Mouse (Mus musculus): Measurements from ENCODE around the gene Klf13. TPM values are rescaled to one million over a fixed set of nuclear protein-coding genes. Genes with fewer than 3 reads are reported as not detected.

The Klf13 gene
- total and polyA plus RNA-seq, 3 experiments, result 21.6 to 54.6 (median 50.0) TPM

GRCm38 (mm10) chr7:63896276-63896967, 42.3 kb downstream of the Klf13 start:
- peak; percentile 52 to 64 for DNase-seq
- peak overlapping the region; percentile 98 for H3K27ac ChIP-seq
- no peaks in the 10 kb centered on the region for H3K27me3 ChIP-seq (ENCODE audit: control insufficient read depth, insufficient read depth, low read length)
- H3K4me1 ChIP-seq (ENCODE audit: control insufficient read depth, insufficient read depth, low read length), result peaks cover 36% of the 10 kb centered on the region
- H3K36me3 ChIP-seq (ENCODE audit: control insufficient read depth, insufficient read depth, low read length), result peaks cover 17% of the 10 kb centered on the region
- TF ChIP-seq EP300 (IDR thresholded peaks at IDR 0.05; ENCODE audit: insufficient read depth, low read depth, low read length) (no peak), POLR2A (IDR thresholded peaks at IDR 0.05; ENCODE audit: insufficient read depth, low read depth, low read length) (no peak), CTCF (IDR thresholded peaks at IDR 0.05) (no peak)
- 23% methylated on average over 17 of the region's 17 CpGs for WGBS
- peak overlapping the region; percentile 79 for H3K9ac ChIP-seq (ENCODE audit: low read depth, low read length)
- peaks cover 9% of the 10 kb centered on the region for H3K79me2 ChIP-seq (replicated peaks; ENCODE audit: control insufficient read depth, insufficient read depth, low read length)
- H3K4me3 ChIP-seq, result peak overlapping the region; percentile 55
- intact Hi-C loops (cut with DNase I), result loop anchor here (1.0 to 5.0 kb wide), 3 partner anchors 38 to 144 kb away; no protein-coding TSS in a partner anchor

GRCm38 (mm10) chr7:63895223-63895622, 43.5 kb downstream of the Klf13 start:
- 60% methylated on average over 3 of the region's 3 CpGs for WGBS

DNA sequence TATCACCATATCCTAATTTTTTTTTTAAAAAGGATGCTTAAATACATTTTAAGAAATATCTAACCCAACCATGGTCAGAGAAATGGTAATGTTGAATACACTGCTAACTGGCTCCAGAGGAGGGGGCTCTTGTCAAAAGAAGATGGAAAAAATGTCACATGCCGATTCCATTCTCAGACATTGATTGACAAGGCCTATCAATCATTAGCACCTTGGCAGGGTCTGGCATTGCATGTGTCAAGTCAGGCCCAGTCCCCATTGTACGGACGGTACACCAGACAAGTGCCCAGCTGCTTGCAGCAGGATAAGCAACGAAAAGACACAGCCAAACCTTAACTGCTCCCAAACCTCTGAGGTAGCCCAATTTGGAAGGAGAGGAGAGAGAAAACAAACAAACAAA, 44.1 kb downstream of the Klf13 start:
- DNase-seq, result peak in 1 of 2 experiments; percentile 38
- H3K79me2 ChIP-seq (replicated peaks; ENCODE audit: control insufficient read depth, insufficient read depth, low read length), result peaks cover 6% of the 10 kb centered on the region
- intact Hi-C loops (cut with DNase I), result loop anchor here (5.0 kb wide), 1 partner anchor 142 kb away; no protein-coding TSS in a partner anchor
- no peaks in the 10 kb centered on the region for H3K27me3 ChIP-seq (ENCODE audit: control insufficient read depth, insufficient read depth, low read length)
- peaks cover 26% of the 10 kb centered on the region for H3K4me1 ChIP-seq (ENCODE audit: control insufficient read depth, insufficient read depth, low read length)
- H3K27ac ChIP-seq, result peak overlapping the region; percentile 98
- 50% methylated on average over 4 of the region's 4 CpGs for WGBS
- peaks cover 13% of the 10 kb centered on the region for H3K36me3 ChIP-seq (ENCODE audit: control insufficient read depth, insufficient read depth, low read length)
- no peak overlapping the region for H3K9ac ChIP-seq (ENCODE audit: low read depth, low read length)
- TF ChIP-seq CTCF (IDR thresholded peaks at IDR 0.05), result peak; percentile 23; the same call in 1 of the 2 replicates
- no peak for TF ChIP-seq EP300 (IDR thresholded peaks at IDR 0.05; ENCODE audit: insufficient read depth, low read depth, low read length)
- no peak for TF ChIP-seq POLR2A (IDR thresholded peaks at IDR 0.05; ENCODE audit: insufficient read depth, low read depth, low read length)
- H3K4me3 ChIP-seq, result no peak overlapping the region

More at GRCm38 (mm10) chr7:63895223-63895622, 43.5 kb downstream of the Klf13 start:
- DNase-seq, result peak; percentile 50 to 54
- intact Hi-C loops (cut with DNase I), result loop anchor here (5.0 kb wide), 1 partner anchor 143 kb away; no protein-coding TSS in a partner anchor
- Histone ChIP-seq H3K4me3 (no peak overlapping the region), H3K79me2 (replicated peaks; ENCODE audit: control insufficient read depth, insufficient read depth, low read length) (peaks cover 6% of the 10 kb centered on the region), H3K27ac (peak overlapping the region; percentile 98), H3K36me3 (ENCODE audit: control insufficient read depth, insufficient read depth, low read length) (peaks cover 14% of the 10 kb centered on the region), H3K4me1 (ENCODE audit: control insufficient read depth, insufficient read depth, low read length) (peaks cover 27% of the 10 kb centered on the region), H3K27me3 (ENCODE audit: control insufficient read depth, insufficient read depth, low read length) (no peaks in the 10 kb centered on the region), H3K9ac (ENCODE audit: low read depth, low read length) (no peak overlapping the region; the same call in 1 of the 2 replicates)
- TF ChIP-seq CTCF (IDR thresholded peaks at IDR 0.05) (no peak), EP300 (IDR thresholded peaks at IDR 0.05; ENCODE audit: insufficient read depth, low read depth, low read length) (no peak), POLR2A (IDR thresholded peaks at IDR 0.05; ENCODE audit: insufficient read depth, low read depth, low read length) (no peak)

DNA sequence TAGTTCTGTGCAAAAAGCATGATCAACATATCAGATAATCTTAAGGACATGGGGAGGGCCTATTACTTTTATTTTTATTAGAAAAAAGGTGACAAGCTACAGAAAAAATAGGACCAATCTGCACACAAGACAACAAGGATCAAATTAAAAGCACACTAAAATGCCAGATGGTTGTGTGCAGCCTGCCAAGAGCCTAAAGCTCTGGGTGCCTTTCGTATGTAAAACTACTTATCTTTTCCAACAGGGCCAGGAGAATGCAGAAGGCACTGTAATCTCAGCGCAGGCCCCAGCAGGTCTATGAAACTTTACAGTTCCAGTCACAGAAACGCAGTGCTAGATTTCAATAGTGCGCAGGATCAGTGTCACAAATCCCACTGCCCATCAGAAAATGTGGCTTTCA, 45.0 kb downstream of the Klf13 start:
- Histone ChIP-seq H3K27me3 (ENCODE audit: control insufficient read depth, insufficient read depth, low read length) (no peaks in the 10 kb centered on the region), H3K27ac (peak overlapping the region; percentile 8), H3K4me3 (no peak overlapping the region), H3K9ac (ENCODE audit: low read depth, low read length) (no peak overlapping the region), H3K79me2 (replicated peaks; ENCODE audit: control insufficient read depth, insufficient read depth, low read length) (peaks cover 6% of the 10 kb centered on the region), H3K36me3 (ENCODE audit: control insufficient read depth, insufficient read depth, low read length) (peaks cover 15% of the 10 kb centered on the region), H3K4me1 (ENCODE audit: control insufficient read depth, insufficient read depth, low read length) (peaks cover 31% of the 10 kb centered on the region)
- WGBS, result 52% methylated on average over 4 of the region's 4 CpGs
- DNase-seq, result no peak
- intact Hi-C loops (cut with DNase I), result no loop called here
- TF ChIP-seq POLR2A (IDR thresholded peaks at IDR 0.05; ENCODE audit: insufficient read depth, low read depth, low read length), result no peak

DNA sequence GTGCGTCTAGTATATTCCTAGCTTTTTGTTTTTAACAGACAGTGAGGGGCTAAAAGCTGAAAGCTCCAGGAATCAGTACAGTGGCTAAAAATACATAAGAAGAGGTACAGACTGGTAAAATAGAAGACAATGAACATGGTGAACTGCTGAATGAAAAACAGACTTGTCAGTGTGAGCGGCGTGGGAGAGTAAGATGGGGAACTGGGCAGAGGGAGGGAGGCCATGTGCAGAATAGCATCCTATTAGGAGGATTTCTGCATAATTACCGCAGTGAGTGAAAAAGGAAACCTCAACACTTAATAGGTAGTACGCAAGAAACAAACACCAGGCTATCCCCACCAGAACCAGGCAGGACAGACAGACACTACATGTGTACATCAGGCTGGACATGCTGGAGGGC, 45.5 kb downstream of the Klf13 start:
- no peak overlapping the region for H3K9ac ChIP-seq (ENCODE audit: low read depth, low read length)
- DNase-seq, result no peak
- H3K4me1 ChIP-seq (ENCODE audit: control insufficient read depth, insufficient read depth, low read length), result peaks cover 30% of the 10 kb centered on the region
- H3K36me3 ChIP-seq (ENCODE audit: control insufficient read depth, insufficient read depth, low read length), result peaks cover 17% of the 10 kb centered on the region
- no peak for TF ChIP-seq POLR2A (IDR thresholded peaks at IDR 0.05; ENCODE audit: insufficient read depth, low read depth, low read length)
- no peak for TF ChIP-seq EP300 (IDR thresholded peaks at IDR 0.05; ENCODE audit: insufficient read depth, low read depth, low read length)
- no peak for TF ChIP-seq CTCF (IDR thresholded peaks at IDR 0.05)
- 88% methylated on average over 5 of the region's 5 CpGs for WGBS
- intact Hi-C loops (cut with DNase I), result no loop called here
- H3K4me3 ChIP-seq, result no peak overlapping the region
- no peaks in the 10 kb centered on the region for H3K27me3 ChIP-seq (ENCODE audit: control insufficient read depth, insufficient read depth, low read length)
- H3K79me2 ChIP-seq (replicated peaks; ENCODE audit: control insufficient read depth, insufficient read depth, low read length), result peaks cover 6% of the 10 kb centered on the region
- H3K27ac ChIP-seq, result peak overlapping the region; percentile 8

DNA sequence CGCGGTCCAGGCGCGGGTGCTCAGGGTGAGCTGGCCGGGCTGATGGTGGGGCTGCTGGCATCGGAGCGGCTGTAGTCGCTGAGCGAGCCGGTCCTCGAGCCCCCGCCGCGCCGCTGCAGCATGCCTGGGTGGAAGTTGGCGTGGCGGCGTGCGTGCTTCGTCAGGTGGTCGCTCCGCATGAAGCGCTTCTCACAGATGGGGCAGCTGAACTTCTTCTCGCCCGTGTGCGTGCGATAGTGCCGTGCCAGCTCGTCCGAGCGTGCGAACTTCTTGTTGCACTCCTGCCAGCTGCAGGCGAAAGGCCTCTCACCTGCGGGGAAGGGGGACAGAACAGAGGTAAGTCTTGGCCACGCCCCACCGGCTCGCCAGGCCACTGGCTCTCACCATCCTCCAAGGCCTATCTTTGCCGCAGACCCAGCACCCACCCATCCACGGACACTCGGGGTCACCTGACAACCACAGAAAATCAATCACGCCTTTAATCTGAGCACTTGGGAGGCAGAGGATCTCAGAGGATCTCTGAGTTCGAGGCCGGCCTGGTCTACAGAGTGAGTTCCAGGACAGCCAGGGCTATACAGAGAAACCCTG, 47.1 kb downstream of the Klf13 start:
- no peak overlapping the region for H3K27ac ChIP-seq
- no peak overlapping the region for H3K9ac ChIP-seq (ENCODE audit: low read depth, low read length)
- DNase-seq, result no peak
- TF ChIP-seq EP300 (IDR thresholded peaks at IDR 0.05; ENCODE audit: insufficient read depth, low read depth, low read length), result no peak
- peaks cover 15% of the 10 kb centered on the region for H3K36me3 ChIP-seq (ENCODE audit: control insufficient read depth, insufficient read depth, low read length)
- peaks cover 34% of the 10 kb centered on the region for H3K4me1 ChIP-seq (ENCODE audit: control insufficient read depth, insufficient read depth, low read length)
- intact Hi-C loops (cut with DNase I), result no loop called here
- H3K79me2 ChIP-seq (replicated peaks; ENCODE audit: control insufficient read depth, insufficient read depth, low read length), result peaks cover 6% of the 10 kb centered on the region
- no peaks in the 10 kb centered on the region for H3K27me3 ChIP-seq (ENCODE audit: control insufficient read depth, insufficient read depth, low read length)
- no peak overlapping the region for H3K4me3 ChIP-seq
- WGBS, result 90% methylated on average over 43 of the region's 43 CpGs
